Mouse (Mus musculus) kidney, postnatal 36 days (tissue): Measurements from ENCODE around the gene Mycbp2.
A peak's percentile ranks its signal among the peaks of the same experiment; 100 is the strongest.

Source experiments
- DNase-seq, 2 experiments: peaks; one replicate each; pipeline ENCODE4 v3.0.0; 2021 to 2022; ENCODE audit warnings: mixed read lengths in 2 of 2

Gene Mycbp2

DNA sequence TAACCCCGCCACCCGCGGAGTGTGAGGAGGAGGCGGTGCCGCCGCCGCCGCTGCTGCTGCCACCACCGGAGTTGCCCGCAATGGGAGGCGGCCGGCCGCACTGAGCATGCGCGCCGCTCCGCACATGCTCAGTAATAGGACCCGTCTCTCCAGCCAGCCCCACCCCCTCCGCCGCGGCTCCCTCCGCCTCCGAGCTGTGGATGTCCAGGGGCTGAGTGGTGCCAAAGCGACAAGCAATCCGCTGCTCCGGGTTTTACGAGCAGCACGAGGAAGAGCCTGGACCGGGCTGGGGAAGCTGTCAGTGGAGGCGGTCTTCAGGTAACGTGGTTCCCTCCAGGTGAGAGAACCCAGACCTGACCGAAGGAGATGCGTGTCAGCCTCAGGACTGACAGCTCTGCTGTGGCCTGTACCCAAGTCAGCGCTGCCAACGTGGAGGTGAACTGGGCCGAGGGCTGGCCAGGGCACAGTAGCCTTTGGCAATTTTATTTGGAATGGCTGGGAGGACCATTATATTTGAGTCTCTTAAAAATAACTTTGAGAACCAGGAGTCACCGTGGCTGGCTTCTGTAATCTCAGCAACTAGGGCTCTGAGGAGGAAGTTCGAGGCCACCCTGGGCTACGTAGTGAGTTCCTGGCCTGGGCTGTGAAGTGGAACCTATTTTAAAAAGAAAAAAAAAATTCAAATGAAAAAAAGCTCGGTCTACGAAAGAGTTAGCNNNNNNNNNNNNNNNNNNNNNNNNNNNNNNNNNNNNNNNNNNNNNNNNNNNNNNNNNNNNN is at the start of gene Mycbp2:
Mycbp2 (minus strand) TSS at position 86 of the 777 bp plus-strand sequence.
- peak; percentile 99 to 100 for DNase-seq

DNA sequence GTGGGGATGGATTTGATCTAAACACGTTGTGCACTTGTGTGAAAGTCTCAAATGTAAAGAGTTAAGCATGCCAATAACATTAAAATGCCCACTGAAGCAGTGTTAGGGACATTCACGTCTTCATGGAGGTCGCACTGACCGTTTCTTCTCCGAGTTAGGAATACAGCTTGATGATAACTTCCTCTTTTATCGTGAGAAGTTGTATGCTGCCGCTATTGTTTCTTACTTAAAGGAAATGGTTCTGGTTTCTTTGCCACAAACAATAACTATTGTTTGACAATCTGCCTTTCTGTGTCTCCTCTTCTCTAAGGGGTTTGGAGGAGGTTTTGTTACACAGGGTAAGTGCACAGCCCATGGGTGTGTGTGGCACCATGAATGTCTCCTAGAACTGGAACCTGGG is 45.8 kb upstream of the Mycbp2 start:
- DNase-seq: no peak

DNA sequence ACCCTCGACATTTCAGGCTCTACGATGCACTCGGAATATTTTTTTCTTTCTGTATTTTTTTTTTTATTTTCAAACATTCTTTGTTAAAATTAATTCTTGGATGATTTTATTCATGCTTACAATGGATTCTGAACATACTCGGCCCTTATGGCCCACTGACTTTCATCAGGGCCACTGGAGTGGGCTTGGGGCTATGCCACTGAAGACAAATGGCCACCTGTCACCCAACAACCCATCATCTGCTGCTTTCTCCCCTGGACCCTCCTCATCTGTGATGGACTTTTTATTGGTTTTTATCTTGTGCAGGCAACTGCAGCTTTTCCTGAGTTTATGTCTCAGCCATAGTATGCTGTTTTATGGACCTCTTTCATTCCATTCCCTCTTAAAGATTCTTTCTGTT is 40.8 kb upstream of the Mycbp2 start:
- DNase-seq: no peak

- DNase-seq: no peak
Measured at GRCm38 (mm10) chr14:103386871-103387270, 40.3 kb upstream of the Mycbp2 start.

DNA sequence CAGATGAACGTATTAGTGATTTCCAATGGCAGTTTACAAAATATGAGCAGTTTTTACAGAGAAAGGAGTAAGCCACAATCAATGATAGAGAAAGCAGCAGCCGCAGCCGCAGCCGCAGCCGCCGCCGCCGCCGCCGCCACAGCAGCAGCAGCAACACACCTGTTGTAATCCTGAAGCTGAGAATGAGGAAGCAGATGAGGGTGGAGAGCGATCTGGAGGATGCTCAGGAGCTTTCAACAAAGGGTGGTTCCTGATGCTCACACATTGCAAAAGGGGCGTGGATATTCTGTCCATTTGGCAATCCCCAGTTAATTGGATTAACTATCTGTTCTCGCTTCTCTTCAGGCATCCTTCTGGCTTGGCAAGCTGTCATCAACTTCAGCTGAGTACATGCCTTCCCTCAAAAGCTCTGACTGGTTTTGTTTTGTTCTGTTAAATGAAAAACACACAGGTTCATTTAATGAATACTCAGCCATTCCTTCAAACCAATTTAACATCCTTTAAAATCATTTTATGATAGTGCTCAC is 38.5 kb upstream of the Mycbp2 start:
- no peak for DNase-seq

- DNase-seq: no peak
Measured at GRCm38 (mm10) chr14:103378703-103379102, 32.1 kb upstream of the Mycbp2 start.

GRCm38 (mm10) chr14:103376765-103377164 is 30.2 kb upstream of the Mycbp2 start:
- DNase-seq: no peak

DNA sequence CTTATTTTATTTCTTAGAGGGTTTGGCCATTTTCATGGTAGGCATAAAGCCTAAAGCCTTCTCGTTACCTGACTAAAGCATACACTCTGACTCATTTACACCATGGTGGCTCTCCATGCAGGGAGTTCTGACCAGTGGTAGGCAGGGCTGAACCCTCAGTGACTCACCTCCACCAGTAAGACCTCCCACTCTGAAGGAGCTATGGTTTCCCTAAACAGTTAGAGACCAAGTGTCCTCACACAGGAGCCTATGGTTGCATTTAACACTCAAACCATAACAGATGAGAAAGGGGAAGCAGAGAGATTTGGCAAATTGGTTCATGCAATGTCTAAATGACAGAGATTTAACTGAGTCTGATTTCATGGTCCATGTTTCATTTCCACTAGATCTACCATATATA is 28.9 kb upstream of the Mycbp2 start:
- no peak for DNase-seq

DNA sequence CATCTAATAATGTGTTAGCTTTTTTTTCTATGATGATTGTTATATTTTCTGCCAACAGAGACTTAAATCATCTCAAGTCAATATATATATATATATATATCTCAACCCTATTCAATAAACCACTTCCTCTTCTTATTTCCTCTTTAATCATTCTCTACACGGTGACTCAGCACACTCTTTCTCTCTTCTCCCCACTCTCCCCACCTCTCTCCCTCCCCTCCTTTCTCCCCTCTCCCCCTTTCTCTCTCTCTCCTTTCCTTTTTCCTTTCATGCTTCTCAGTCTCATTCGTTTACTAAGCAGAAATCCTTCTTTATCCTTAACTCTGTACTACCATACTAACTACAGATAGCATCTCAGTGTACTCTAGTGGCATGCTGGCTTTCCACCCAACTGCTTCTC is 16.6 kb upstream of the Mycbp2 start:
- DNase-seq: no peak

DNA sequence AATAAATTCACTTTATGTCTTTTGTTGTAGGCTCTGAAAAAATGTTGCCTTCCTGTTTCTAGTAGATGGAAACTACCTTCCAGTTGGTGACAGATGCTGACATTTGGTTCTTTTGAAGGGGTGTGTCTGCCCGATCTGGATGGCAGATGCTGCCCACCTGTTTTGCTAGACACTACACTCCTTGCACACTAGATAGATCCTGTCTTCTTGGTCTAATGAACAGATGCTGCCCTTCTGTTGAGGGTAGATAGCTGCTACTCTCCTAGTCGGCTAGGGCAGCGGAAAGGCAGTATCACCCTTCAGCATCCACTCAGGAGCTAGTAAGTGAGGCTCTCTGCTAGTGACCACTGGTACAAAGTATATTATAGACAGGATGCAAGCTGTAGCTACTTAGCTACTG is 9.5 kb upstream of the Mycbp2 start:
- DNase-seq: no peak

- peak; percentile 13 to 28 for DNase-seq
Measured at GRCm38 (mm10) chr14:103354396-103355352, 8.1 kb upstream of the Mycbp2 start.

DNA sequence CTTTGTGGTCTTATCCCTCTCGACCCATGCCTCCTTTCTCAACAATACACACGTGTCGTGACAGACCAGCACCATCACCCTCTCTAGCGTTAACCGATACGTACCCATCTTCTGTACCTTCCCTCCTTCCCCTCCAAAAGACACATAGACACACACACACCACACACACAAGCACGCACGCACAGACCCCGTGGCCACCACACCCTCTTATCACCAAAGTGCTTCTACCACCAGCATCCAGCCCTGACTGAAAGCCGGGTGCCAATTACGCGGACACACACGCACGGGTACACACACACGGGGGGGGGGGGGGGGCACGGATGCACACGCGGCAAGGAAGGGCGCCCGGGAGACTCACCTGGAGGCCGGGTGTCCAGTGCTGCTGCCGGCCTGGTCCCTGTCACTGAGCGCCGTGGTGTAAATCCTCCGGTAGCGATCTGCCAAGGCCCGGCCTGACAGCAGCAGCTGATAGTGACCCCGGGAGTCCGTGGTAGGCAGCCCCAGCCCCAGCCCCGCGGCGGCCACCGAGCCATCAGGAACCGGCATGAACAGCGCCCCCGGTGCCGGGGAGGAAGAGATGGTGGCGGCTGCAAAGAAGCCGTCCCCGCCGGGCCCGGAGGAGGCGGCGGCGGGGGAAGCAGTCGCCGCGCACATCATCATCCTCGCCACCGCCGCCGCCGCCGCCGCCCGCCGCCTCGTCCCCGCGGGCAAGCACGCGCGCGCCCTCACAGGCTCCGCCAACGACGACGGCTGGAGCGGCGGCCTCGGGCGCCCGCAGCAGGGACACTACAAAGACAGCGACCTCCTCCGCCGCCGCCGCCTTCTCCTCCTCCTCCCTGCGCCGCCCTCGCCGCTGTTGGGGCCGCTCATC is 521 bp downstream of the Mycbp2 start:
- DNase-seq: peak; percentile 12 to 72

GRCm38 (mm10) chr14:103345486-103345857 is 1.1 kb downstream of the Mycbp2 start:
- peak in 1 of 2 experiments; percentile 20 for DNase-seq

- no peak for DNase-seq
Measured at GRCm38 (mm10) chr14:103345011-103345410, 1.6 kb downstream of the Mycbp2 start.

GRCm38 (mm10) chr14:103343791-103344190 is 2.8 kb downstream of the Mycbp2 start:
- DNase-seq: no peak

GRCm38 (mm10) chr14:103341385-103342294 is 5.0 kb downstream of the Mycbp2 start:
- no peak for DNase-seq

DNA sequence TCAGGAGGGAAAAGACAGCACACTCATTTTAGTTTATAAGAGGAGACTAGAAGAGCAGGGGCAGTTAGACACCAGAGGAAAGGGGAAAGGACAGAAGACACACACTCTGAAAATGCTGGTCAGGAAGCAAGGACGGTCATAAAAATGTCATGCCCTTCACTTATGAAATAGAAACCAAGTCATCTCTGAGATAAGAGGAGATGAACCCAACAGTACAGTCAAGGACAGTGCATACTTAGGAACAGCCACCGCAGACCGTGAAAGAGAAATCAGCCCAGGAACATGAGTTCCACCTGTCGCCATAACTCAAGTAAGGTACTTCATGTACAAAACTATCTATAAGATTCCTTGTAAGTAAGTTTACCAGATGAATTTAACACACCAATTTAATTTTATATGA is 33.7 kb downstream of the Mycbp2 start:
- no peak for DNase-seq

DNA sequence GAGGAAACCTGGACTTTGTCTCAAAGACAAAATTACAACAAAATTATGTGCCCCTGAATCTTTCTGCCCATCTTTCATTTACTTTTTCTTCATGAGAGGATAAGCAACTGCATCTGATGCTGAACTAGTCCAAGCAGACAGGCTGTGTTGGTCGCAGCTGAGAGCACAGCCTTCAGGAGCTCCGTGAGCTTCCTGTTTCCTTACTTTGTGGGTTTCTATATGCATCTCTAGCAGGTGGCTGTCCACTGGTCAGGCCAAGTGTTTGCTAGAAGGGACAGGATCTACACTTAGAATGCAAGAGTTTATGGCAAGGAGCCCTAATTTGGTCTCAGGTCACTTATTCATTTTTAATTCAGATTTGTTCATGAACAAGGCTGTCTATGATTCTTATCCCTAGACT is 50.4 kb downstream of the Mycbp2 start:
- no peak for DNase-seq

DNA sequence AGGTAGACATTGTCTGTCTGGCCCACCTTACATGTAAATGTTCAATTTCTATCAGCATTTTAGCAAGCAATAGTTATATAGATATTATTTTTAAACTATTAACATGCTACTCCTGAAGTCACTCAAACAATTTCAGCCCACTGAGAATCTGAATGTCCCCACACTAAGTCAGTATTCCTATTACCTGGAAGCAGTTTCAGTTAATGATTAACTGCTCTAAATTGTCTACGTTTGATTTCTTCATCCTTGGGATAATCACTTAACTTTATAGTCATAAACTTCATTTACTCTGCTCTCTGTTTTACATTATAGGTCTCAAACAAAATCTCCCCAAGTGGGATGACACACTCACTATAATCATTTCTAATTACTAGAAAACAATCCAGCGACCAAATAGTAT is 60.0 kb downstream of the Mycbp2 start:
- no peak for DNase-seq

GRCm38 (mm10) chr14:103276667-103277066 is 69.9 kb downstream of the Mycbp2 start:
- DNase-seq: no peak

DNA sequence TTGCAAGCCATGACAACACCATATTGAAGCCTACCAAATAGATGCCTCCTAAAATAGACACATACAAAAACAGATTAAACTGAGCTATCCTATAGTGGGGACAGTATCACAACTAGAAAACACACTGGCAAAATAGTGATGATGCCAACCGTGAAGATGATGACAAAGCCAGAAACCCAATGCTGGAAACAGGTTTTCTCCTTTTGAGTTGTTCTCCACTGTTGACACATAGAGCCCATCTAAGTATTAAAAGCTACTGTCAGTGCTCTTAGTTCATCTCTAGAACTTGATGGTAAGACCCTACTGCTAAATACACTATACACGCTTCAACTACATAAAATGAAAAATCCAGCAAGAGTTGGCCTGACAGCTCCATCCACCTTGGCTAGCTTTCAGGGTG is 86.2 kb downstream of the Mycbp2 start:
- DNase-seq: no peak

DNA sequence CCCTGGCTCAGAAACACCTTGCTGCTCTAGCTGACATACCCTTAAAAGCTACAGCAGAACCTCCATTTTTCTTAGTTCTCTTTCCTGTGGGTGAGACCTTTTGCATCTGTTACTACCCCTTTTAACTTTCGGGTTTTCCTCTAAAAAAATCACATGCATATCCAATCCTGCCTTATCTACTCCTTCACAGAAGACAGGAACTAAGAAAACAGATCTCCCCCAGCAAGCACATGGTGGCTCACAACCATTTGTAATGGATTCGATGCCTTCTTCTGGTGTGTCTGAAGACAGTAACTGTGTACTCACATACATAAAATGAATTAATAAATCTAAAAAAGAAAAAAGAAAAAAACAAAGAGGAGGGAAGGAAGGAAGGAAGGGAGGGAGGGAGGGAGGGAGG is 87.9 kb downstream of the Mycbp2 start:
- no peak for DNase-seq
